Mouse (Mus musculus) stomach, postnatal 0 days (tissue): Measurements from ENCODE around the gene Ldb3.

ENCODE experiments used
- CTCF ChIP-seq: IDR thresholded peaks from 2 replicates; pipeline ENCODE4 v1.5.1; 2016; ENCODE audit warnings: antibody characterized with exemption, low read depth, mild to moderate bottlenecking, moderate library complexity
- EP300 ChIP-seq: optimal IDR thresholded peaks from 2 replicates; pipeline ENCODE3; 2016; ENCODE audit warnings: antibody characterized with exemption

DNA sequence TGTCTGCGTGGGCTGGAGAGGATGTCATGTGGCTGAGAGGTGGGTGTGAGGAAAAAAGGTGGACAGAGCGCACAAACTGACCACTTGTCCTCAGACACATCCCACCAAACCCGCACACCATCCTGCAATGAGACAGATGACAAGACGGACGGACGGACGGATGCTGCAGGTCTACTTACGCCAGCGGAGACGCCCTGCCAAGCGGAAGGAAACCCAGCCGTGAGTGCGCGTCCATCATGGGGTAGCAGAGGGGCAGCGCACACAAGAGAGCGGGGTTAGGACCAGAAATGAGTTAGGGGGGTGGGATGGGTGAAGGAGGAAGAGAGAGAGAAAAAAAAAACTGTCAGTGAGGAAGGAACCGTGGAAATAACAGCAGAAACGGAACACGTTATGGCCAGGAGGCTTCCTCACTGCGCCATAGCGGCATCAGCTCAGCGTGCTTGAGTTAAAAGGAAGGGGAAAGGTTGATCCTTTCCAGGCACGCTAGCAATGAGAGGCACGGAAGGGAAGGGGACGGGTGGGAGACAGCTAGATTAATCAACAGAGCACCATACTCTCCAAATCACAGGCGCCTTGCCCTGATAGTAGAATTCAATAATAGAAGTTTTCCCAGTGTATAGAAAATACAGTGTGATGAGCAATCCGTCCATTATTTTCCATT lies 18.8 kb downstream of the Ldb3 start:
- TF ChIP-seq EP300 (no peak), CTCF (no peak)
